2 mouse cellular contexts compared by ENCODE assay signal in the genomic region with DNA sequence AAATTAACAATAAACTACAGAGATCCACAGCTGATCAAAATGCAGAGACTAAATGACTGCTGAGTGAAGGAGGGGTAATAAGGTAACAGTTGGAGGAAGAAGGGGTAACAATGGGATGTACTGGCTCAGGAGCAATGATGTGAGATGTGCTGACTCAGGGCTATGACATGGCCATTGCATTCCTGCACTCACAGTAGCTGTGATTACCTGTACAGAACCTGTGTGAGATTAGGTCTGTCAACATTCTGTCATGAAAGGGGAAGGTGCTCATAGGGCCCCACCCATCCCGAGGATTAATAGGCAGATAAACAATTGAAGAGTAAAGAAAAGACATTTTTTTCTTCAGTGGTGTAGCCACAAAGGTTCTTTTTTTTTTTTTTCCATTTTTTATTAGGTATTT.
TF ChIP-seq lines count a peak whose summit lies in the region.

No protein-coding gene starts in this region.

TF ChIP-seq in CH12.LX, 34 proteins besides CTCF, POLR2A, EP300 and RAD21 (continued from another document):
- TF ChIP-seq MEF2A (IDR thresholded peaks at IDR 0.05; ENCODE audit: borderline replicate concordance, low read depth, low read length): no peak
- TF ChIP-seq MYC (IDR thresholded peaks at IDR 0.05; ENCODE audit: low read depth, low read length): no peak
- no peak for TF ChIP-seq MAZ (IDR thresholded peaks at IDR 0.05; ENCODE audit: low read depth, low read length)
- TF ChIP-seq MAFK (IDR thresholded peaks at IDR 0.05; ENCODE audit: insufficient replicate concordance, low read length): 0 out of 2 replicates have a peak, but pooled peaks have one; percentile 46

TF ChIP-seq in MEL, 35 proteins besides CTCF, POLR2A, EP300 and RAD21 (continued from another document):
- TF ChIP-seq POLR2AphosphoS2 (IDR thresholded peaks at IDR 0.05; ENCODE audit: low read length): peak; percentile 79
- TF ChIP-seq GATA1 (IDR thresholded peaks at IDR 0.05; ENCODE audit: low read depth, low read length): 0 out of 2 replicates have a peak, but pooled peaks have one; percentile 11
- TF ChIP-seq MAFK (IDR thresholded peaks at IDR 0.05; ENCODE audit: borderline replicate concordance, low read depth, low read length): peak; percentile 90
- TF ChIP-seq ZC3H11A (IDR thresholded peaks at IDR 0.05; ENCODE audit: low read depth, low read length): no peak
- TF ChIP-seq RCOR1 (IDR thresholded peaks at IDR 0.05; ENCODE audit: low read depth, low read length): 0 out of 2 replicates have a peak, but pooled peaks have one; percentile 35
- TF ChIP-seq POLR2AphosphoS5 (IDR thresholded peaks at IDR 0.05; ENCODE audit: borderline replicate concordance, low read depth, low read length): peak; percentile 97
- no peak for TF ChIP-seq CHD2 (IDR thresholded peaks at IDR 0.05; ENCODE audit: low read length)
- TF ChIP-seq ZNF384 (IDR thresholded peaks at IDR 0.05; ENCODE audit: low read depth, low read length): peak; percentile 62
